Mouse (Mus musculus) spleen, adult 2 months (tissue): Measurements from ENCODE around the gene Ficd.

ENCODE experiments used
- CTCF ChIP-seq: fragments of 200-500 bp; IDR thresholded peaks from 2 replicates; pipeline ENCODE4 v1.5.1; 2011; ENCODE audit warnings: mild to moderate bottlenecking, inconsistent platforms; ENCODE audit not compliant: insufficient read depth, insufficient read length, insufficient replicate concordance; ENCODE audit errors: extremely low read depth
- POLR2A ChIP-seq: fragments of 200-500 bp; IDR thresholded peaks from 2 replicates; pipeline ENCODE4 v1.6.1; 2011; ENCODE audit warnings: low read depth, low read length, inconsistent platforms

- TF ChIP-seq CTCF (no peak), POLR2A (no peak)
Observed at GRCm38 (mm10) chr5:113693196-113693755, 42.3 kb upstream of the Ficd start.
